Mouse (Mus musculus): ENCODE measurements at regions not wholly inside any gene's neighbourhood (a gene's known extent, or its start where the extent isn't known, plus 50 kb on each side); places are given as distances from the start of the nearest gene placed in this dataset.

- TF ChIP-seq POLR2A (IDR thresholded peaks at IDR 0.05; ENCODE audit: low read depth, low read length) (no peak), CTCF (IDR thresholded peaks at IDR 0.05; ENCODE audit: extremely low read depth, insufficient read depth, insufficient read length, insufficient replicate concordance) (no peak)
These were observed 230.6 kb downstream of the Irx1 start for GRCm38 (mm10) chr13:71732903-71733302.

Data from spleen, adult 2 months (tissue).